Mouse (Mus musculus) heart, postnatal 0 days (tissue): ENCODE measurements around the gene Fam102a. TPM values are rescaled to one million over a fixed set of nuclear protein-coding genes. Genes with fewer than 3 reads are reported as not detected.

Experiments used
- ATAC-seq: fragments of 200-750 bp; cut with Nextera tagmentation; 2 replicates; pipeline ENCODE4 v1.8.0; 2017; ENCODE audit warnings: low read depth, moderate number of reproducible peaks, moderate library complexity; ENCODE audit not compliant: insufficient read depth
- DNase-seq: peaks from one replicate; pipeline ENCODE4 v3.0.0-alpha.2; 2016; ENCODE audit warnings: low spot score
- H3K27ac ChIP-seq: fragments of 300-500 bp; sonication (generic); 2 replicates; pipeline ENCODE4 v1.5.1; 2014; ENCODE audit warnings: low read depth, mild to moderate bottlenecking
- H3K27me3 ChIP-seq: fragments of 300-500 bp; sonication (generic); 2 replicates; pipeline ENCODE4 v1.6.1; 2014; ENCODE audit warnings: low read length, mixed read lengths; ENCODE audit not compliant: control insufficient read depth, insufficient read depth
- H3K36me3 ChIP-seq: fragments of 300-500 bp; sonication (generic); replicated peaks from 2 replicates; pipeline ENCODE4 v1.6.1; 2014; ENCODE audit warnings: low read length, mixed read lengths; ENCODE audit not compliant: control insufficient read depth, insufficient read depth
- H3K4me1 ChIP-seq: fragments of 300-500 bp; sonication (generic); 2 replicates; pipeline ENCODE4 v1.6.1; 2014; ENCODE audit warnings: antibody characterized with exemption; ENCODE audit not compliant: control insufficient read depth, insufficient read depth
- H3K4me2 ChIP-seq: fragments of 300-500 bp; sonication (generic); 2 replicates; pipeline ENCODE4 v1.6.1; 2014; ENCODE audit warnings: low read depth, mild to moderate bottlenecking, low read length, moderate library complexity
- H3K4me3 ChIP-seq: fragments of 300-500 bp; sonication (generic); 2 replicates; pipeline ENCODE4 v1.5.1; 2014; ENCODE audit warnings: low read depth, low read length
- H3K9ac ChIP-seq: fragments of 300-500 bp; sonication (generic); replicated peaks from 2 replicates; pipeline ENCODE4 v1.6.1; 2014; ENCODE audit warnings: low read depth, low read length, mixed read lengths
- H3K9me3 ChIP-seq: fragments of 300-500 bp; sonication (generic); replicated peaks from 2 replicates; pipeline ENCODE4 v1.6.1; 2016; ENCODE audit warnings: low read length; ENCODE audit not compliant: control insufficient read depth
- CTCF ChIP-seq: IDR thresholded peaks from 2 replicates; pipeline ENCODE4 v1.5.1; 2016; ENCODE audit warnings: antibody characterized with exemption, control low read depth, low read depth
- EP300 ChIP-seq: IDR thresholded peaks from 2 replicates; pipeline ENCODE4 v1.6.1; 2016; ENCODE audit warnings: antibody characterized with exemption, low read depth
- WGBS: fragments of 180-500 bp; shearing (Covaris S2); extraction: QIAGEN DNeasy Blood & Tissue Kit; methylation state at CpG from one replicate; pipeline ENCODE4 v1.1.7; 2014; 5-methylcytosine and 5-hydroxymethylcytosine counted together
- polyA plus RNA-seq: library from polyadenylated mRNA; unstranded; fragments of >200 nt; fragmentation: Nextera tagmentation; extraction: Ambion mirVana; gene quantifications from 2 replicates; pipeline ENCODE4 v1.2.1, GENCODE M21; 2015
- total RNA-seq: library from RNA; depleted of rRNA; stranded (reverse); fragments of >200 nt; gene quantifications from 2 replicates; pipeline ENCODE4 v1.2.3, GENCODE M21; 2014; ENCODE audit warnings: low replicate concordance; rRNA removed

Fam102a gene
- total and polyA plus RNA-seq, 2 experiments from 2014 or later, result 2.8 to 12.3 TPM

DNA sequence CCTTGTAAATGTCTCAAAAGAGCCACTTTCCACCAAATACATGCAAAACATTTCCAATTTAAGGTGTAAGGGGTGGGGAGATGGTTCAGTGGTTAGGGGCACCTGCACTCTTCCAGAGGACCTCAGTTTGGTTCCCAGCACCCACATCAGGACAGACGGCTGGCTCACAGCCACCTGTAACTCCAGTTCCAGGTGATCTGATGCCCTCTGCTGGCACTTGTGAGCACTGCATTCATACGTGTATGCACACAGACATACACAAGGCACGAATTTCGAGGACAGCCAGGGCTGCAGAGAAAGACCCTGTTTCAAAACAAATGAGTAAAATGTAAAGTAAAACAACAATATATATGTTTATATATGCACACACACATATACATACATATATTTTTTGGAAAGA is 82.5 kb downstream of the Fam102a start:
- no peak for DNase-seq
- Histone ChIP-seq H3K27ac (no peak overlapping the region), H3K27me3 (no peaks in the 10 kb centered on the region), H3K9me3 (no peaks in the 10 kb centered on the region), H3K4me3 (no peak overlapping the region), H3K4me2 (no peak overlapping the region), H3K9ac (no peak overlapping the region), H3K4me1 (peaks cover 28% of the 10 kb centered on the region), H3K36me3 (peaks cover 52% of the 10 kb centered on the region)
- 95% methylated on average over 4 of the region's 4 CpGs for WGBS
- no peak for ATAC-seq
- peak; percentile 36 for TF ChIP-seq CTCF
- no peak for TF ChIP-seq EP300

DNA sequence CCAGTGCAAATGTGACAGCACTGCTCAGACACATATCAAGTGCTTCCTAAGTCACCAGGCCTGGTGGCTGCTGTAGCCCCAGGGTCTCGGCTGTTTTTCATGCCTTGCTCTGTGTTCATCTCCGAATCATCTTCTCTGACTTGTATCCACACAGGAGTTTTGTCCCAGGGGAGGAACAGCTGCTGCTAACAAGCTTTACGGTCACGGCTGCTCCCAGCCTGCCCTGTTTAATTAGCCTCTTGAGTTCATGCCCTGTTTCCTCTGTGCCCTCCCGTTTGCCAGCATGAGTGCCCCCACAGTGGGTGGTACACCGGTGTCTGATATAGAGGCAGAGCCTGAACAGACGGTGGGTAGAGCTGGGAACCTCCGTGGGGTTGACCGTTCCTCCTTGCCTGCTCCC is 82.9 kb downstream of the Fam102a start:
- 82% methylated on average over 9 of the region's 9 CpGs for WGBS

More for the DNA sequence above, 82.9 kb downstream of the Fam102a start:
- Histone ChIP-seq H3K4me2 (no peak overlapping the region), H3K9ac (no peak overlapping the region), H3K36me3 (peaks cover 51% of the 10 kb centered on the region), H3K27me3 (no peaks in the 10 kb centered on the region), H3K9me3 (no peaks in the 10 kb centered on the region), H3K4me1 (peaks cover 32% of the 10 kb centered on the region), H3K4me3 (no peak overlapping the region), H3K27ac (no peak overlapping the region)
- TF ChIP-seq EP300 (no peak), CTCF (no peak)
- DNase-seq (no peak), ATAC-seq (no peak)

Other genes starting within 250 kb of the Fam102a start
- gene Golga2, start 247.9 kb upstream of the Fam102a start, total RNA-seq, result 46.7 and 56.4 TPM in 2 replicates
- gene Golga2, start 247.9 kb upstream of the Fam102a start, polyA plus RNA-seq, result 20.8 and 23.4 TPM in 2 replicates
- gene Swi5, start 247.3 kb upstream of the Fam102a start, total RNA-seq, result 248 and 262 TPM in 2 replicates
- 330 and 353 TPM in 2 replicates for gene Swi5, start 247.3 kb upstream of the Fam102a start, polyA plus RNA-seq
- 61.9 and 79.9 TPM in 2 replicates for gene Ciz1, start 183.0 kb upstream of the Fam102a start, total RNA-seq
- gene Ciz1, start 183.0 kb upstream of the Fam102a start, polyA plus RNA-seq, result 17.6 and 18.5 TPM in 2 replicates
- 3.4 and 10.3 TPM in 2 replicates for gene Dnm1, start 182.0 kb upstream of the Fam102a start, total RNA-seq
- 1.5 and 1.6 TPM in 2 replicates for gene Dnm1, start 182.0 kb upstream of the Fam102a start, polyA plus RNA-seq
- gene 1110008P14Rik, start 153.4 kb upstream of the Fam102a start, total RNA-seq, result 159 and 195 TPM in 2 replicates
- gene 1110008P14Rik, start 153.4 kb upstream of the Fam102a start, polyA plus RNA-seq, result 77.0 and 84.9 TPM in 2 replicates
- gene Lcn2, start 147.1 kb upstream of the Fam102a start, total RNA-seq, result 1.1 and 6.0 TPM in 2 replicates
- gene Lcn2, start 147.1 kb upstream of the Fam102a start, polyA plus RNA-seq, result 1.8 and 2.0 TPM in 2 replicates
- gene Ptges2, start 139.4 kb upstream of the Fam102a start, total RNA-seq, result 33.9 and 46.7 TPM in 2 replicates
- gene Ptges2, start 139.4 kb upstream of the Fam102a start, polyA plus RNA-seq, result 62.6 and 65.4 TPM in 2 replicates
- 3.2 and 4.2 TPM in 2 replicates for gene Naif1, start 84.9 kb upstream of the Fam102a start, total RNA-seq
- 3.3 and 3.5 TPM in 2 replicates for gene Naif1, start 84.9 kb upstream of the Fam102a start, polyA plus RNA-seq
- gene Slc25a25, start 83.9 kb upstream of the Fam102a start, total RNA-seq, result 12.5 and 16.0 TPM in 2 replicates
- 6.5 and 6.6 TPM in 2 replicates for gene Slc25a25, start 83.9 kb upstream of the Fam102a start, polyA plus RNA-seq
- 17.9 and 31.0 TPM in 2 replicates for gene Dpm2, start 35.5 kb downstream of the Fam102a start, total RNA-seq
- 56.1 and 58.4 TPM in 2 replicates for gene Dpm2, start 35.5 kb downstream of the Fam102a start, polyA plus RNA-seq
- not detected in 2 replicates for gene Pip5kl1, start 39.5 kb downstream of the Fam102a start, total RNA-seq
- gene Pip5kl1, start 39.5 kb downstream of the Fam102a start, polyA plus RNA-seq, result 0.18 TPM in 1 of 2 replicates, not detected in the other
- gene 9430097D07Rik, start 40.4 kb downstream of the Fam102a start, total RNA-seq, result not detected in 2 replicates
- gene 9430097D07Rik, start 40.4 kb downstream of the Fam102a start, polyA plus RNA-seq, result not detected in 2 replicates
- 25.7 and 28.0 TPM in 2 replicates for gene St6galnac4, start 51.8 kb downstream of the Fam102a start, total RNA-seq
- 25.5 and 27.0 TPM in 2 replicates for gene St6galnac4, start 51.8 kb downstream of the Fam102a start, polyA plus RNA-seq
- gene St6galnac6, start 64.4 kb downstream of the Fam102a start, total RNA-seq, result 102 and 117 TPM in 2 replicates
- gene St6galnac6, start 64.4 kb downstream of the Fam102a start, polyA plus RNA-seq, result 44.1 and 44.3 TPM in 2 replicates
- 544 and 572 TPM in 2 replicates for gene Ak1, start 86.4 kb downstream of the Fam102a start, total RNA-seq
- 721 and 737 TPM in 2 replicates for gene Ak1, start 86.4 kb downstream of the Fam102a start, polyA plus RNA-seq
- 123 and 148 TPM in 2 replicates for gene Eng, start 111.3 kb downstream of the Fam102a start, total RNA-seq
- gene Eng, start 111.3 kb downstream of the Fam102a start, polyA plus RNA-seq, result 133 and 137 TPM in 2 replicates
- 13.6 and 14.5 TPM in 2 replicates for gene Fpgs, start 168.8 kb downstream of the Fam102a start, total RNA-seq
- 8.5 and 10.9 TPM in 2 replicates for gene Fpgs, start 168.8 kb downstream of the Fam102a start, polyA plus RNA-seq
- 42.4 and 58.4 TPM in 2 replicates for gene Cdk9, start 177.7 kb downstream of the Fam102a start, total RNA-seq
- gene Cdk9, start 177.7 kb downstream of the Fam102a start, polyA plus RNA-seq, result 33.1 and 35.5 TPM in 2 replicates
- gene Sh2d3c, start 185.7 kb downstream of the Fam102a start, total RNA-seq, result 17.0 and 26.2 TPM in 2 replicates
- gene Sh2d3c, start 185.7 kb downstream of the Fam102a start, polyA plus RNA-seq, result 22.9 and 24.2 TPM in 2 replicates
- not detected in 2 replicates for gene 6330409D20Rik, start 205.7 kb downstream of the Fam102a start, total RNA-seq
- gene 6330409D20Rik, start 205.7 kb downstream of the Fam102a start, polyA plus RNA-seq, result 0.15 TPM in 1 of 2 replicates, not detected in the other
- gene Tor2a, start 221.9 kb downstream of the Fam102a start, total RNA-seq, result 34.6 and 65.3 TPM in 2 replicates
- 27.5 and 28.5 TPM in 2 replicates for gene Tor2a, start 221.9 kb downstream of the Fam102a start, polyA plus RNA-seq
- 1.9 TPM in 1 of 2 replicates, not detected in the other for gene Ttc16, start 240.3 kb downstream of the Fam102a start, total RNA-seq
- gene Ttc16, start 240.3 kb downstream of the Fam102a start, polyA plus RNA-seq, result 0.08 and 0.21 TPM in 2 replicates
- gene Ptrh1, start 240.5 kb downstream of the Fam102a start, total RNA-seq, result 4.8 and 5.3 TPM in 2 replicates
- gene Ptrh1, start 240.5 kb downstream of the Fam102a start, polyA plus RNA-seq, result 2.6 and 2.9 TPM in 2 replicates
- not detected in 2 replicates for gene Cfap157, start 249.1 kb downstream of the Fam102a start, total RNA-seq
- gene Cfap157, start 249.1 kb downstream of the Fam102a start, polyA plus RNA-seq, result 0.22 and 0.56 TPM in 2 replicates